Mouse (Mus musculus): Measurements from ENCODE around the gene Serpinb3b. TPM values are rescaled to one million over a fixed set of nuclear protein-coding genes. Genes with fewer than 3 reads are reported as not detected.
A peak's percentile ranks its signal among the peaks of the same experiment; 100 is the strongest.
"Not testable (repeated sequence)": the region's sequence is repeated elsewhere in the genome, so short reads cannot be mapped to it uniquely, and the experiment has no call there.

The Serpinb3b gene
- total RNA-seq (2012; rRNA removed) (not detected in 2 replicates), total RNA-seq (2014; rRNA removed) (not detected in 2 replicates), polyA plus RNA-seq (2012; ENCODE audit: insufficient read length, low read depth) (not detected in 2 replicates)

- dilution Hi-C loops (cut with MboI; ENCODE audit: extremely low pct_ligation_motif_present, extremely low pct_unique_long_range_greater_than_20kb, low sequenced_read_pairs); in situ Hi-C loops (cut with MboI; ENCODE audit: low pct_ligation_motif_present, low pct_unique_long_range_greater_than_20kb, low sequenced_read_pairs); DNase-seq (ENCODE audit: extremely low read depth): not testable (repeated sequence)
Observed at GRCm38 (mm10) chr1:107278261-107278660, at the start of gene Serpinb3b, which contains the start of gene Serpinb3c. TSS of gene Serpinb3b (minus strand) at chr1:107278361. TSS of gene Serpinb3c (minus strand) at chr1:107278371.

DNA sequence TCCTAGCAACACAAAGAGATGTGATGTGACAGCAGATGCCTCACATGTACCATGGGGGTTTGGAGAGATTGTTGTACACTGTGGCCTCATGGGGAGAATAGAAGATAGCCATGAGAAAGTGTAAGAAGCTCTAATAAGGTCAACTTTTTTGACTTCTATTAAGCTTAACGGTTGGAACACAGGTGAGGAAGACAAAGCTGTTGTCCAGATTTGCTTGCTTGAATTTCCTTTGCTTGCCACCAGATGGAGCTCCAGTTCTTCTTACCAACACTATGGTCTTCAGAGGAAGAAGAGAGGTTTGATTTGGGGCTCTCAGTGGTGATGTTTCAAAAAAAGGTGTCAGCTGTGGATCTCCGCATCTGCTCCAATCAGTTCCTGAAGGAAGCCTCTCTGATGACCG lies 35.0 kb downstream of the Serpinb3b start:
- TF ChIP-seq ZC3H11A (IDR thresholded peaks at IDR 0.05; ENCODE audit: low read depth, low read length) (peak; percentile 65; the same call in 1 of the 2 replicates), SMC3 (IDR thresholded peaks at IDR 0.05; ENCODE audit: low read depth, low read length) (peak; percentile 76), CTCF (conservative IDR thresholded peaks at IDR 0.05 in 1 of 2, IDR thresholded peaks at IDR 0.05 in 1 of 2; ENCODE audit: low read depth in 2 of 2, low read length in 2 of 2) (peak; percentile 61 to 71), RAD21 (IDR thresholded peaks at IDR 0.05; ENCODE audit: low read depth, low read length) (peak; percentile 63)
- in situ Hi-C loops (cut with MboI; ENCODE audit: low pct_ligation_motif_present, low pct_unique_long_range_greater_than_20kb, low sequenced_read_pairs): loop anchor here (5.0 kb wide), 1 partner anchor 234 kb away; no protein-coding TSS in a partner anchor
- H3K27ac ChIP-seq (ENCODE audit: insufficient read depth, low read depth); H3K4me1 ChIP-seq (ENCODE audit: control insufficient read depth in 1 of 2, insufficient read depth in 2 of 2); H3K36me3 ChIP-seq (replicated peaks in 1 of 2; ENCODE audit: control insufficient read depth in 1 of 2, insufficient read depth in 1 of 2, low read length in 1 of 2); H3K9me3 ChIP-seq (replicated peaks; ENCODE audit: low read length); dilution Hi-C loops (cut with MboI; ENCODE audit: extremely low pct_ligation_motif_present, extremely low pct_unique_long_range_greater_than_20kb, low sequenced_read_pairs); H3K4me3 ChIP-seq (replicated peaks in 1 of 3; ENCODE audit: low read depth in 2 of 3, low read length in 2 of 3, poor library complexity in 1 of 3); H3K79me2 ChIP-seq (replicated peaks; ENCODE audit: control insufficient read depth, extremely low read depth, insufficient read depth, poor library complexity, severe bottlenecking); H3K9ac ChIP-seq (ENCODE audit: insufficient read depth, low read depth); H3K27me3 ChIP-seq (replicated peaks); H3K4me2 ChIP-seq (ENCODE audit: insufficient read depth, low read depth, poor library complexity, severe bottlenecking): not testable (repeated sequence)
- peak; percentile 0 for DNase-seq (ENCODE audit: extremely low read depth)

More at GRCm38 (mm10) chr1:107278261-107278660, at the start of gene Serpinb3b, which contains the start of gene Serpinb3c:
- not testable (repeated sequence) for H3K27ac ChIP-seq (ENCODE audit: insufficient read depth, low read depth); H3K9me3 ChIP-seq (replicated peaks; ENCODE audit: low read length); H3K4me3 ChIP-seq (replicated peaks in 1 of 3; ENCODE audit: low read depth in 2 of 3, low read length in 2 of 3, poor library complexity in 1 of 3); H3K4me2 ChIP-seq (ENCODE audit: insufficient read depth, low read depth, poor library complexity, severe bottlenecking); H3K4me1 ChIP-seq (ENCODE audit: control insufficient read depth in 1 of 2, insufficient read depth in 2 of 2); H3K27me3 ChIP-seq (replicated peaks); H3K36me3 ChIP-seq (replicated peaks in 1 of 2; ENCODE audit: control insufficient read depth in 1 of 2, insufficient read depth in 1 of 2, low read length in 1 of 2); H3K9ac ChIP-seq (ENCODE audit: insufficient read depth, low read depth); H3K79me2 ChIP-seq (replicated peaks; ENCODE audit: control insufficient read depth, extremely low read depth, insufficient read depth, poor library complexity, severe bottlenecking)

DNA sequence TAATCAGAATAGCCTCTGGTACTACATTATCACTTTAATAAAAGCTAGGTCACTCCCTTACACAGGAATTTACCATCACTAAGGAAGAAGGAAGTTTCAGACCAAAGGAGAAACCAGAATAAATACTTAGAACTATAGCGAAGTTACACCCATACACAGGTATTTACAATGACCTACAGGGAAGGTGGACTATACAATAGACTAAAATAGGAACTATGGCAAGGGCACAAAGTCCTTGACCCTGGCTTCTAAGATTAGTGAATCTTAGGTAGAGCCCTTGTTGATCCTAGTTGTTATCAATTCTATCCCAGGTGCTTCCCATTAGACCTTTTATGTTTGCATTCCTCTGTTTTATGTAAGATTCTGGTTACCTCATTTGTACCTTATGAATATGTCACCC lies 60.9 kb downstream of the Serpinb3b start:
- H3K9me3 ChIP-seq (replicated peaks; ENCODE audit: low read length); dilution Hi-C loops (cut with MboI; ENCODE audit: extremely low pct_ligation_motif_present, extremely low pct_unique_long_range_greater_than_20kb, low sequenced_read_pairs); H3K36me3 ChIP-seq (replicated peaks in 1 of 2; ENCODE audit: control insufficient read depth in 1 of 2, insufficient read depth in 1 of 2, low read length in 1 of 2); H3K27ac ChIP-seq (ENCODE audit: insufficient read depth, low read depth); H3K4me2 ChIP-seq (ENCODE audit: insufficient read depth, low read depth, poor library complexity, severe bottlenecking); H3K9ac ChIP-seq (ENCODE audit: insufficient read depth, low read depth); H3K27me3 ChIP-seq (replicated peaks); H3K4me3 ChIP-seq (replicated peaks in 1 of 3; ENCODE audit: low read depth in 2 of 3, low read length in 2 of 3, poor library complexity in 1 of 3); in situ Hi-C loops (cut with MboI; ENCODE audit: low pct_ligation_motif_present, low pct_unique_long_range_greater_than_20kb, low sequenced_read_pairs); DNase-seq (ENCODE audit: extremely low read depth); H3K4me1 ChIP-seq (ENCODE audit: control insufficient read depth in 1 of 2, insufficient read depth in 2 of 2); H3K79me2 ChIP-seq (replicated peaks; ENCODE audit: control insufficient read depth, extremely low read depth, insufficient read depth, poor library complexity, severe bottlenecking): not testable (repeated sequence)

GRCm38 (mm10) chr1:107127453-107127852 lies 150.7 kb downstream of the Serpinb3b start:
- H3K27me3 ChIP-seq (replicated peaks); H3K79me2 ChIP-seq (replicated peaks; ENCODE audit: control insufficient read depth, extremely low read depth, insufficient read depth, poor library complexity, severe bottlenecking); DNase-seq (ENCODE audit: extremely low read depth); H3K4me3 ChIP-seq (replicated peaks in 1 of 3; ENCODE audit: low read depth in 2 of 3, low read length in 2 of 3, poor library complexity in 1 of 3); H3K36me3 ChIP-seq (replicated peaks in 1 of 2; ENCODE audit: control insufficient read depth in 1 of 2, insufficient read depth in 1 of 2, low read length in 1 of 2); in situ Hi-C loops (cut with MboI; ENCODE audit: low pct_ligation_motif_present, low pct_unique_long_range_greater_than_20kb, low sequenced_read_pairs); H3K9ac ChIP-seq (ENCODE audit: insufficient read depth, low read depth); H3K27ac ChIP-seq (ENCODE audit: insufficient read depth, low read depth); H3K4me1 ChIP-seq (ENCODE audit: control insufficient read depth in 1 of 2, insufficient read depth in 2 of 2); H3K4me2 ChIP-seq (ENCODE audit: insufficient read depth, low read depth, poor library complexity, severe bottlenecking); H3K9me3 ChIP-seq (replicated peaks; ENCODE audit: low read length); dilution Hi-C loops (cut with MboI; ENCODE audit: extremely low pct_ligation_motif_present, extremely low pct_unique_long_range_greater_than_20kb, low sequenced_read_pairs): not testable (repeated sequence)
- TF ChIP-seq SMC3 (IDR thresholded peaks at IDR 0.05; ENCODE audit: low read depth, low read length): peak; percentile 58
- TF ChIP-seq CTCF (conservative IDR thresholded peaks at IDR 0.05 in 1 of 2, IDR thresholded peaks at IDR 0.05 in 1 of 2; ENCODE audit: low read depth in 2 of 2, low read length in 2 of 2): peak; percentile 42 to 61
- TF ChIP-seq RAD21 (IDR thresholded peaks at IDR 0.05; ENCODE audit: low read depth, low read length): peak; percentile 57

Other genes with a start within 250 kb of the Serpinb3b start
- not detected in 2 replicates for gene Serpinb3a, start 226.1 kb downstream of the Serpinb3b start, total RNA-seq (2012; rRNA removed)
- gene Serpinb3a, start 226.1 kb downstream of the Serpinb3b start, total RNA-seq (2014; rRNA removed): not detected in 2 replicates
- gene Serpinb3a, start 226.1 kb downstream of the Serpinb3b start, polyA plus RNA-seq (2012; ENCODE audit: insufficient read length, low read depth): not detected in 2 replicates
- not detected in 2 replicates for gene Serpinb3d, start 194.9 kb downstream of the Serpinb3b start, total RNA-seq (2012; rRNA removed)
- gene Serpinb3d, start 194.9 kb downstream of the Serpinb3b start, total RNA-seq (2014; rRNA removed): not detected in 2 replicates
- gene Serpinb3d, start 194.9 kb downstream of the Serpinb3b start, polyA plus RNA-seq (2012; ENCODE audit: insufficient read length, low read depth): not detected in 2 replicates
- gene Serpinb3c, start within 50 bp of the Serpinb3b start, total RNA-seq (2012; rRNA removed): not detected in 2 replicates
- gene Serpinb3c, start within 50 bp of the Serpinb3b start, total RNA-seq (2014; rRNA removed): not detected in 2 replicates
- not detected in 2 replicates for gene Serpinb3c, start within 50 bp of the Serpinb3b start, polyA plus RNA-seq (2012; ENCODE audit: insufficient read length, low read depth)
- not detected in 2 replicates for gene Serpinb11, start 82.8 kb upstream of the Serpinb3b start, total RNA-seq (2012; rRNA removed)
- 0.12 TPM in 1 of 2 replicates, not detected in the other for gene Serpinb11, start 82.8 kb upstream of the Serpinb3b start, total RNA-seq (2014; rRNA removed)
- not detected in 2 replicates for gene Serpinb11, start 82.8 kb upstream of the Serpinb3b start, polyA plus RNA-seq (2012; ENCODE audit: insufficient read length, low read depth)
- 0.17 and 0.21 TPM in 2 replicates for gene Serpinb7, start 121.3 kb upstream of the Serpinb3b start, total RNA-seq (2012; rRNA removed)
- gene Serpinb7, start 121.3 kb upstream of the Serpinb3b start, total RNA-seq (2014; rRNA removed): 0.16 TPM in 1 of 2 replicates, not detected in the other
- gene Serpinb7, start 121.3 kb upstream of the Serpinb3b start, polyA plus RNA-seq (2012; ENCODE audit: insufficient read length, low read depth): 0.20 TPM in 1 of 2 replicates, not detected in the other
- not detected in 2 replicates for gene Serpinb2, start 233.1 kb upstream of the Serpinb3b start, total RNA-seq (2012; rRNA removed)
- not detected in 2 replicates for gene Serpinb2, start 233.1 kb upstream of the Serpinb3b start, total RNA-seq (2014; rRNA removed)
- not detected in 2 replicates for gene Serpinb2, start 233.1 kb upstream of the Serpinb3b start, polyA plus RNA-seq (2012; ENCODE audit: insufficient read length, low read depth)

Measured in CH12.LX (cell line).